Mouse (Mus musculus): ENCODE data around the gene Tspyl1. TPM values are rescaled to one million over a fixed set of nuclear protein-coding genes. Genes with fewer than 3 reads are reported as not detected.
A peak's percentile ranks its signal among the peaks of the same experiment; 100 is the strongest.
"Not testable (repeated sequence)": the region's sequence is repeated elsewhere in the genome, so short reads cannot be mapped to it uniquely, and the experiment has no call there.

The Tspyl1 gene
- polyA plus RNA-seq (2015; fragmentation: Nextera tagmentation; extraction: Ambion mirVana), result 169 and 176 TPM in 2 replicates

GRCm38 (mm10) chr10:34281962-34282388 is at the start of gene Tspyl1:
TSS of gene Tspyl1 (plus strand) at chr10:34282190.
- Histone ChIP-seq H3K4me1 (replicated peaks) (peaks cover 28% of the 10 kb centered on the region), H3K27ac (replicated peaks) (peak within 1 kb of the TSS; percentile 92), H3K4me3 (peak within 1 kb of the TSS; percentile 94), H3K9me3 (no peaks in the 10 kb centered on the region), H3K9ac (peak within 1 kb of the TSS; percentile 97), H3K27me3 (no peaks in the 10 kb centered on the region), H3K4me2 (peak within 1 kb of the TSS; percentile 92), H3K36me3 (peaks cover 7% of the 10 kb centered on the region)
- under 1% methylated on average over 38 of the region's 38 CpGs for WGBS
- peak; percentile 98 for ATAC-seq (ENCODE audit: low read depth)

- 52% methylated on average over 1 of the region's 1 CpGs for WGBS
Observed at GRCm38 (mm10) chr10:34233418-34233817, 48.6 kb upstream of the Tspyl1 start.

GRCm38 (mm10) chr10:34233931-34234745 is 47.9 kb upstream of the Tspyl1 start:
- Histone ChIP-seq H3K36me3 (no peaks in the 10 kb centered on the region), H3K4me1 (replicated peaks) (no peaks in the 10 kb centered on the region), H3K27me3 (no peaks in the 10 kb centered on the region), H3K9ac (no peak overlapping the region), H3K27ac (replicated peaks) (no peak overlapping the region), H3K9me3 (no peaks in the 10 kb centered on the region), H3K4me3 (no peak overlapping the region), H3K4me2 (no peak overlapping the region)
- no peak for ATAC-seq (ENCODE audit: low read depth)
- WGBS, result 30% methylated on average over 2 of the region's 2 CpGs

More at GRCm38 (mm10) chr10:34233418-34233817, 48.6 kb upstream of the Tspyl1 start:
- Histone ChIP-seq H3K36me3 (no peaks in the 10 kb centered on the region), H3K27ac (replicated peaks) (no peak overlapping the region), H3K4me2 (no peak overlapping the region), H3K4me1 (replicated peaks) (no peaks in the 10 kb centered on the region), H3K9ac (no peak overlapping the region), H3K9me3 (no peaks in the 10 kb centered on the region), H3K27me3 (no peaks in the 10 kb centered on the region), H3K4me3 (no peak overlapping the region)
- ATAC-seq (ENCODE audit: low read depth), result no peak

GRCm38 (mm10) chr10:34235384-34235783 is 46.6 kb upstream of the Tspyl1 start:
- Histone ChIP-seq H3K27me3 (no peaks in the 10 kb centered on the region), H3K4me2 (no peak overlapping the region), H3K9ac (no peak overlapping the region), H3K9me3 (no peaks in the 10 kb centered on the region), H3K4me3 (no peak overlapping the region), H3K27ac (replicated peaks) (no peak overlapping the region), H3K36me3 (no peaks in the 10 kb centered on the region), H3K4me1 (replicated peaks) (no peaks in the 10 kb centered on the region)
- WGBS, result 34% methylated on average over 3 of the region's 3 CpGs
- ATAC-seq (ENCODE audit: low read depth), result no peak

- Histone ChIP-seq H3K4me1 (replicated peaks) (no peaks in the 10 kb centered on the region), H3K4me3 (no peak overlapping the region), H3K4me2 (no peak overlapping the region), H3K27ac (replicated peaks) (no peak overlapping the region), H3K9me3 (no peaks in the 10 kb centered on the region), H3K36me3 (no peaks in the 10 kb centered on the region), H3K27me3 (no peaks in the 10 kb centered on the region), H3K9ac (no peak overlapping the region)
- WGBS, result 88% methylated on average over 5 of the region's 5 CpGs
- no peak for ATAC-seq (ENCODE audit: low read depth)
Observed at GRCm38 (mm10) chr10:34236569-34236968, 45.4 kb upstream of the Tspyl1 start.

- H3K4me3 ChIP-seq, result no peak overlapping the region
- no peaks in the 10 kb centered on the region for H3K9me3 ChIP-seq
- H3K4me2 ChIP-seq, result no peak overlapping the region
- no peak for ATAC-seq (ENCODE audit: low read depth)
- no peak overlapping the region for H3K27ac ChIP-seq (replicated peaks)
- no peaks in the 10 kb centered on the region for H3K4me1 ChIP-seq (replicated peaks)
- WGBS, result 84% methylated on average over 4 of the region's 4 CpGs
- no peaks in the 10 kb centered on the region for H3K36me3 ChIP-seq
- no peak overlapping the region for H3K9ac ChIP-seq
- H3K27me3 ChIP-seq, result no peaks in the 10 kb centered on the region
Observed at GRCm38 (mm10) chr10:34238536-34238935, 43.5 kb upstream of the Tspyl1 start.

- H3K9me3 ChIP-seq, result no peaks in the 10 kb centered on the region
- no peak overlapping the region for H3K4me3 ChIP-seq
- no peaks in the 10 kb centered on the region for H3K36me3 ChIP-seq
- no peaks in the 10 kb centered on the region for H3K27me3 ChIP-seq
- H3K4me2 ChIP-seq, result no peak overlapping the region
- H3K9ac ChIP-seq, result no peak overlapping the region
- H3K27ac ChIP-seq (replicated peaks), result no peak overlapping the region
- no peak for ATAC-seq (ENCODE audit: low read depth)
- no peaks in the 10 kb centered on the region for H3K4me1 ChIP-seq (replicated peaks)
- WGBS, result 86% methylated on average over 5 of the region's 5 CpGs
Observed at GRCm38 (mm10) chr10:34244745-34245144, 37.2 kb upstream of the Tspyl1 start.

GRCm38 (mm10) chr10:34246106-34246505 is 35.9 kb upstream of the Tspyl1 start:
- Histone ChIP-seq H3K4me1 (replicated peaks) (no peaks in the 10 kb centered on the region), H3K27ac (replicated peaks) (no peak overlapping the region), H3K36me3 (no peaks in the 10 kb centered on the region), H3K9ac (no peak overlapping the region), H3K9me3 (no peaks in the 10 kb centered on the region), H3K4me2 (no peak overlapping the region), H3K4me3 (no peak overlapping the region), H3K27me3 (no peaks in the 10 kb centered on the region)
- no peak for ATAC-seq (ENCODE audit: low read depth)
- 69% methylated on average over 2 of the region's 2 CpGs for WGBS

- no peaks in the 10 kb centered on the region for H3K9me3 ChIP-seq
- no peak overlapping the region for H3K4me2 ChIP-seq
- WGBS, result 48% methylated on average over 3 of the region's 3 CpGs
- H3K27ac ChIP-seq (replicated peaks), result no peak overlapping the region
- H3K36me3 ChIP-seq, result no peaks in the 10 kb centered on the region
- no peaks in the 10 kb centered on the region for H3K27me3 ChIP-seq
- ATAC-seq (ENCODE audit: low read depth), result no peak
- H3K4me3 ChIP-seq, result no peak overlapping the region
- H3K9ac ChIP-seq, result no peak overlapping the region
- H3K4me1 ChIP-seq (replicated peaks), result no peaks in the 10 kb centered on the region
Observed at GRCm38 (mm10) chr10:34247757-34248156, 34.2 kb upstream of the Tspyl1 start.

- no peaks in the 10 kb centered on the region for H3K27me3 ChIP-seq
- no peaks in the 10 kb centered on the region for H3K36me3 ChIP-seq
- H3K4me3 ChIP-seq, result no peak overlapping the region
- H3K27ac ChIP-seq (replicated peaks), result no peak overlapping the region
- H3K9ac ChIP-seq, result no peak overlapping the region
- no peak for ATAC-seq (ENCODE audit: low read depth)
- H3K9me3 ChIP-seq, result no peaks in the 10 kb centered on the region
- no peak overlapping the region for H3K4me2 ChIP-seq
- no peaks in the 10 kb centered on the region for H3K4me1 ChIP-seq (replicated peaks)
- WGBS, result 39% methylated on average over 2 of the region's 2 CpGs
Observed at GRCm38 (mm10) chr10:34249594-34249993, 32.4 kb upstream of the Tspyl1 start.

- not testable (repeated sequence) for H3K27ac ChIP-seq (replicated peaks); ATAC-seq (ENCODE audit: low read depth); H3K9ac ChIP-seq; H3K4me2 ChIP-seq; H3K4me1 ChIP-seq (replicated peaks); H3K27me3 ChIP-seq; H3K36me3 ChIP-seq; H3K9me3 ChIP-seq; H3K4me3 ChIP-seq
- 90% methylated on average over 9 of the region's 9 CpGs for WGBS
Observed at GRCm38 (mm10) chr10:34252833-34253232, 29.2 kb upstream of the Tspyl1 start.

GRCm38 (mm10) chr10:34265106-34265505 is 16.9 kb upstream of the Tspyl1 start:
- WGBS, result 88% methylated on average over 4 of the region's 4 CpGs
- no peaks in the 10 kb centered on the region for H3K4me1 ChIP-seq (replicated peaks)
- H3K4me3 ChIP-seq, result no peak overlapping the region
- no peak for ATAC-seq (ENCODE audit: low read depth)
- no peaks in the 10 kb centered on the region for H3K36me3 ChIP-seq
- H3K4me2 ChIP-seq, result no peak overlapping the region
- H3K9ac ChIP-seq, result no peak overlapping the region
- H3K9me3 ChIP-seq, result no peaks in the 10 kb centered on the region
- no peak overlapping the region for H3K27ac ChIP-seq (replicated peaks)
- H3K27me3 ChIP-seq, result no peaks in the 10 kb centered on the region
